Mouse (Mus musculus) left cerebral cortex, postnatal 10 days (tissue): ENCODE data around the gene Cabin1. TPM values are rescaled to one million over a fixed set of nuclear protein-coding genes. Genes with fewer than 3 reads are reported as not detected.
A peak's percentile ranks its signal among the peaks of the same experiment; 100 is the strongest.

Experiments
- DNase-seq, 2 experiments: peaks; one replicate each; pipeline ENCODE4 v3.0.0; 2021 to 2022; ENCODE audit warnings: low spot score in 2 of 2, mixed read lengths in 1 of 2; ENCODE audit errors: extremely low spot score in 1 of 2
- intact Hi-C: fragments of 180-260 bp; cut with DNase I; formaldehyde crosslinking; loops from one replicate; pipeline ENCODE4 v1.15.1; 2025
- total RNA-seq, 2 experiments: library from RNA; stranded (reverse); gene quantifications; 2 replicates each; pipeline ENCODE4 v1.2.3; 2021

The Cabin1 gene
- total RNA-seq, 2 experiments from 2014 or later = 83.7 to 84.3 TPM

- intact Hi-C loops = no loop called here
- no peak for DNase-seq
Observed at GRCm38 (mm10) chr10:75677989-75678388, 86.2 kb downstream of the Cabin1 start.

- no peak for DNase-seq
- intact Hi-C loops = no loop called here
Observed at GRCm38 (mm10) chr10:75677571-75677970, 86.6 kb downstream of the Cabin1 start.

GRCm38 (mm10) chr10:75676819-75677565 is 87.1 kb downstream of the Cabin1 start:
- no peak for DNase-seq
- intact Hi-C loops = no loop called here

GRCm38 (mm10) chr10:75676286-75676685 is 87.9 kb downstream of the Cabin1 start:
- intact Hi-C loops = no loop called here
- DNase-seq = no peak

- DNase-seq = no peak
- intact Hi-C loops = no loop called here
Observed at GRCm38 (mm10) chr10:75675594-75675993, 88.5 kb downstream of the Cabin1 start.

GRCm38 (mm10) chr10:75669936-75670335 is 94.2 kb downstream of the Cabin1 start:
- no peak for DNase-seq
- intact Hi-C loops = no loop called here

- DNase-seq = peak in 1 of 2 experiments; percentile 85
- intact Hi-C loops = no loop called here
Observed at GRCm38 (mm10) chr10:75667911-75668270, 96.2 kb downstream of the Cabin1 start.

GRCm38 (mm10) chr10:75667115-75667910 is 96.8 kb downstream of the Cabin1 start:
- intact Hi-C loops = no loop called here

GRCm38 (mm10) chr10:75666451-75667030 is 97.6 kb downstream of the Cabin1 start:
- no peak for DNase-seq
- intact Hi-C loops = no loop called here

More at GRCm38 (mm10) chr10:75667115-75667910, 96.8 kb downstream of the Cabin1 start:
- DNase-seq = peak; percentile 81 to 88

- DNase-seq = no peak
- intact Hi-C loops = no loop called here
Observed at GRCm38 (mm10) chr10:75664673-75665270, 99.4 kb downstream of the Cabin1 start.

GRCm38 (mm10) chr10:75662575-75662974 is 101.6 kb downstream of the Cabin1 start:
- DNase-seq = no peak
- intact Hi-C loops = no loop called here

GRCm38 (mm10) chr10:75661876-75662275 is 102.3 kb downstream of the Cabin1 start:
- intact Hi-C loops = no loop called here
- no peak for DNase-seq

- intact Hi-C loops = no loop called here
Observed at GRCm38 (mm10) chr10:75661381-75661780, 102.8 kb downstream of the Cabin1 start.

GRCm38 (mm10) chr10:75657772-75658171 is 106.4 kb downstream of the Cabin1 start:
- DNase-seq = no peak
- intact Hi-C loops = no loop called here

More at GRCm38 (mm10) chr10:75661381-75661780, 102.8 kb downstream of the Cabin1 start:
- DNase-seq = no peak

- intact Hi-C loops = no loop called here
- DNase-seq = no peak
Observed at GRCm38 (mm10) chr10:75657165-75657564, 107.0 kb downstream of the Cabin1 start.

GRCm38 (mm10) chr10:75654053-75654452 is 110.1 kb downstream of the Cabin1 start:
- intact Hi-C loops = no loop called here
- DNase-seq = no peak

GRCm38 (mm10) chr10:75651381-75652068 is 112.6 kb downstream of the Cabin1 start:
- DNase-seq = no peak
- intact Hi-C loops = no loop called here

- intact Hi-C loops = no loop called here
- DNase-seq = no peak
Observed at GRCm38 (mm10) chr10:75650306-75650902, 113.7 kb downstream of the Cabin1 start.
